Mouse (Mus musculus): ENCODE data around the gene Kdm1b. TPM values are rescaled to one million over a fixed set of nuclear protein-coding genes. Genes with fewer than 3 reads are reported as not detected.
A peak's percentile ranks its signal among the peaks of the same experiment; 100 is the strongest.

Kdm1b gene
- 10 to 100 TPM; 13.2 to 16.4 TPM for total RNA-seq (2021)

DNA sequence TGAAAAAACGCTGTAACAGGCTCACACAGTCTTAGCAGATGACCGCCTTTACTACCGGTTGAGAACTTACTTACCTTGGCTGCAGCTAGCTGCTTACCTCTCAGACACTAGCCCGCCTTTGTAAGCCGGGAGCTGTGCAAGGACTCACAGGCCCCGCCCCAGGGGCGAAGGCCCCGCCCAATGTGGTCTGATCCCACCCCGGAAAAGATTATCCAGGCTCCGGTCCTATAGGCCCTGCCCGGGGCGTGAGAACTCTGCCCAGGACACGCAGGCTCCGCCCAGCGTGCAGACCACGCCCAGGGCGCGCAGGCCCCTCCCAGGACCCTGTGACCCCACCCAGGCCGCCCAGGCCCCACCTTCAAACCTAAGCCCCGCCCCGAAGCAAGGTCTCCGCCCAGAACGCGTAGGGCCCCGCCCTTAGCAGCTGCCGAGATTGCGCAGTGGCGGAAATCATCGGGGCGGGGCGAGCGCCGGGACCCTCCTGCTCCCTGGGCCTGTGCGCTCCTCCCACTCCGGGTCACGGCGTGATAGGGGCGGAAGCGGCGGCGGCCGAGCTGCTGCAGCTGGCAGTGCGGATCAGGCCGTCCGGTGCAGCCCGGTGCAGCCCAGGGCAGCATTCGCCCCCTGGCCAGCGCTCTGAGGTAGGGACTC, at the start of gene Kdm1b:
Kdm1b (plus strand) TSS at position 470 of the 651 bp plus-strand sequence.
- peak; percentile 97 to 98 for DNase-seq (ENCODE audit: extremely low spot score in 1 of 2, low spot score in 2 of 2)
- intact Hi-C loops (cut with DNase I) = no loop called here

DNA sequence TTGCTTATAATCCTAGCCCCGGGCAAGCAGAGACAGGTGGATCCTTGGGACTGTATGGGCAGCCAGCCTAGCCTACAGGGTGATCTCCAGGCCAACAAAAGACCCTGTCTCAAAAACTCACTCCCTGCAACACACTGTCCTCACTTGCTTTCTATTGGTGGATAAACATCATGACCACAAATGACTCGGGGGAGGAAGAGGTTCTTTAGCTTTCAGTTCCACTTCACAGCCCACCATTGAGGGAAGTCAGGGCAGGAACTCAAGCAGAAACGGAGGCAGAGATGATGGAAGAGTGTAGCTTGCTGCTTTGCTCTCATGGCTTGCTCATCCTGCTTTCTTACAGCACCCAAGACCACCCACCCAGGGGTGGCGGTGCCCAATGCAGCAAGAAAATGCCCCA, 45.9 kb upstream of the Kdm1b start:
- intact Hi-C loops (cut with DNase I) = no loop called here
- no peak for DNase-seq (ENCODE audit: extremely low spot score in 1 of 2, low spot score in 2 of 2)

DNA sequence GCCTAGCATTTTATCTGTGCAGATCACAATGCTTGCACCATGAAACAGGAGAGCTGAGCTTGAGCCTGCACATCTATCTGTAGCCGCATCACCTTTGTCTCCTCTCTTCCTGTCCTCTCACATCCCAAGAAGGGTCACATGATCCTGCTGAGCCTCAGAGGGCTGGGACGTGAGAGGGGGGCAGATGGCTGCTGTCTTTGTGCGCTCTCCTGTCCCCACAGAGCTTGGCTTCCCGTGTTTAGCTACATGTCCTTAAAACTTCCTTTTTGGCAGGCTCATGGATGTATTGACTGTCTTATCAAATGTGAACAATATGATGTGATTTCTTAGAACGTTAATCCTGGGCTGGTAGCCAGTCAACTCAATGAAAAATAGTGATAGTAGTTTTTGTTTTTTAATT, 43.8 kb upstream of the Kdm1b start:
- no peak for DNase-seq (ENCODE audit: extremely low spot score in 1 of 2, low spot score in 2 of 2)
- intact Hi-C loops (cut with DNase I) = no loop called here

DNA sequence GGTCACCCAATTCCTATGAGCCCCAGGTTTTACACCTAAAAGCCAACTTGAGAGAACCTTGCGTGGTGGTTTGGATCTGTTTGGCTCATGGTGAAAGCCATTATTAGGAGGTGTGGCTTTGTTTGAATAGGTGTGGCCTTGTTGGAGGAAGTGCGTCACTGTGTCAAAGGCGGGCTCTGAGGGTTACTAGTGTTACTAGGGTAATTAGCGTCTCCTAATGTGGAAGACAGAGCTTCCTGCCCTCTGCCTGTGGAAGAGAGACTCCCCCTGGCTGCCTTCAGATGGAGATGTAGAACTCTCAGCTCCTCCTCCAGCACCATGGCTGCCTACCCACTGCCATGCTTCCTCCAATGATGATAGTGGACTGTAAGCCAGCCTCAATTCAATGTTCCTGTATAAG, 41.7 kb upstream of the Kdm1b start:
- DNase-seq (ENCODE audit: extremely low spot score in 1 of 2, low spot score in 2 of 2) = no peak
- intact Hi-C loops (cut with DNase I) = no loop called here

DNA sequence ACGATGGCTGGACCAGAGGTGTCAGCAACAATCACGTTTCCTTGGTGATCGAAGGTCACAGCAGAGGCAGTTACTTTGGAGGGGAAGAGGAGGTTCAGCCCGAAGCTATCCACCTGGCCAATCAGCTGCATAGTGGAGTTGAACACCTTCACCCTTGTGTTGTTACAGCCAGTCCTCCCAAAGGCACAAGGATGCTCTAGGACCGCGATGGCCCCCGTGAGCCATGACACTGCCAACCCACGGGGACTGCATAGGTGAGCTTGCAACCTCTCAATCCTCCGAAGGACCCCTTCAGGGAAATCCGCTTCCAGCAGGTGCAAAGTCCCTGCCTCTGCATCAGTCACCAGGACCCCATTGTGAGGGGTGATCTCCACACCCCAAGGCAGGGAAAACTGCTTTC, 29.6 kb upstream of the Kdm1b start:
- intact Hi-C loops (cut with DNase I) = loop anchor here (1.0 to 10.0 kb wide), 2 partner anchors 83 to 289 kb away; partner anchors contain the start of gene Nup153
- DNase-seq (ENCODE audit: extremely low spot score in 1 of 2, low spot score in 2 of 2) = no peak

DNA sequence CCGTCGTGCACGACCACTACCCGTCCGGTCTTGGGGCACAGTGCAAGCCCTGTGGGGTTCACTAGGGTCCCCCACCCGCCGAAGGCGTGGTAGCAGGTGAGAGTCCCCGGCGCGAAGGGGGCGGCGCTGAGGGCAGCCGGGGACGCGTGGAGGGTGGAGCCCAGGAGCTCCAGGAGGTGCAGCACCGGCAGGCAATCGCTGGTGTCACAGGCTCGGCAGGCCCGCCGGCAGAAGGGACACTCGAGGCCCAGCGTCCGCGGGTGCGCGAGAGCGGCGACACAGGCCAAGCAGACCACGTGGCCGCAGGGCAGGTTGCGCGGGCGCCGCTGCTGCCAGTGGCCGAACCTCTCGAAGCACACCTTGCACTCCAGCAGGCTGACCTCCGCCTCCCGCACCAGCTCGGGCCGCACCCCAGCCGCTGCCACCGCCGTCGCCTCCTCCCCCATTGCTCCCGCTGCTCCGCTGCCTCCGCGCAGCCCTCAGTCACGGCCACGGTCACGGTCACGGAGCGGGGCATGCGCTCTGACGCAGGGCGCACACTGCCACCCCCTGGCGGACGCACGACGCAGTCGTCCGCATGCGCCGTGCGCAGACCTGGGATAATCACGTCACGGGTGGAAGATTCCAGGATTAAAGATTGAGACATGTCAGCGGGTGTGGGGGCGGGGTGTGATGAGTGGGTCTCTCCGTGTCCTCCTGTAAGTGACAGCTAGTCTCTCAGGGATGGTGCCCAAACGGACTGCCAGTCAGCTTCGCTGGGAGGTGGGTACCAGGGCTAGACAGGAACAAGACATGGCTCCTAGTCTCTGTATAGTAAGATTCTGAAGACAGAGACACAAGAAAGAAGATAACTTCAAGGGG, 28.7 kb upstream of the Kdm1b start, which contains the start of gene Nhlrc1:
Nhlrc1 (minus strand) TSS at position 517 of the 861 bp plus-strand sequence.
- DNase-seq (ENCODE audit: extremely low spot score in 1 of 2, low spot score in 2 of 2) = peak; percentile 69 to 86
- intact Hi-C loops (cut with DNase I) = loop anchor here (1.0 to 10.0 kb wide), 3 partner anchors 84 to 290 kb away; partner anchors contain the start of gene Nup153

DNA sequence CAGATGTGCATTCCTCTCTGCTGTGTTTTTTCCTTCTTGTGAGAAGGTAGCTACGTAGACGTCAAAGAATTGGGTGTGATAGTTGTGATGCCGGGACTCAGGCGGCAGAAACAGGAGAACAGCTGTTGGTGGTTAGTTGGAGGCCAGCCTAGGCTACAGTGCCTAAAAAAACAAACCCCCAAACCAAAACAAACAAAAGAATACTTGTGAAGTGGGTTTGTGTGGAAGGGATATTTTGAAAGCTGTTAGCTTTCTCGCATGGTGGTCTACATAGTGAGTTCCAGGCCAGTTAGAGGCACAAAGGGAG, 28.2 kb upstream of the Kdm1b start:
- intact Hi-C loops (cut with DNase I) = loop anchor here (5.0 to 10.0 kb wide), 2 partner anchors 178 to 290 kb away; partner anchors contain the start of gene Nup153
- DNase-seq (ENCODE audit: extremely low spot score in 1 of 2, low spot score in 2 of 2) = no peak

DNA sequence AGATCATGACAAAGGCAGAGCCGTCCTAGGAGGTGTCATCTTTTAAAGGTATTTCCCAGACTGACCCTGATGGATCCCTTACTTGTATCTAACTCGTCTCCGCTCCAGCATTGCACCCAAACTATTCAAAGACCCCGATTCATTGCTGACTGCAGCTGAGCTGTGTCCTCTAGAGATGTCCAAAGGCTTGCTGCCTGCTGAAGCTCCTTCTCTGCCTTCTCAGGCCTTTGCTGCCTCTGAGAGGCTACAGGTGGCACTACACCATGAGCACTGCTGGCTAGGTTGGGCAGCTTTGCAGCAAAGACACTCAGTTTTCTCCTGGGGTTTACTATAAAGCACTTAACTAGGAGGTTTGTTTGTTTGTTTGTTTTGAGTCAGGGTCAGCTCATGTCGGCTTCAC, 26.0 kb upstream of the Kdm1b start:
- intact Hi-C loops (cut with DNase I) = loop anchor here (5.0 to 10.0 kb wide), 2 partner anchors 180 to 292 kb away; partner anchors contain the start of gene Nup153
- peak; percentile 69 to 70 for DNase-seq (ENCODE audit: extremely low spot score in 1 of 2, low spot score in 2 of 2)

DNA sequence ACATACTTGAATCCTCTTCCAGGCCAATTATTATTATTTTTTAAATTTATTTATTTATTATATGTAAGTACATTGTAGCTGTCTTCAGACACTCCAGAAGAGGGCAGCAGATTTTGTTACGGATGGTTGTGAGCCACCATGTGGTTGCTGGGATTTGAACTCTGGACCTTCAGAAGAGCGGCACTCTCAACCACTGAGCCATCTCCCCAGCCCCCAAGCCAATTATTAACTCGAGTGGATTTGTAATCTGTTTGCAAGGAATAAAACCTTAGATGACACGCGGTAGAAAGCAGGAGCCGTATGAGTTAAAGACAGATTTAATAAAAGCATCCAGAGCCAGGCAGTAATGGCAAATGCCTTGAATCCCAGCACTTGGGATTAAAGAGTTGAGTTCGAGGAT, 23.5 kb upstream of the Kdm1b start:
- DNase-seq (ENCODE audit: extremely low spot score in 1 of 2, low spot score in 2 of 2) = no peak
- intact Hi-C loops (cut with DNase I) = loop anchor here (5.0 to 10.0 kb wide), 2 partner anchors 182 to 295 kb away; partner anchors contain the start of gene Nup153

DNA sequence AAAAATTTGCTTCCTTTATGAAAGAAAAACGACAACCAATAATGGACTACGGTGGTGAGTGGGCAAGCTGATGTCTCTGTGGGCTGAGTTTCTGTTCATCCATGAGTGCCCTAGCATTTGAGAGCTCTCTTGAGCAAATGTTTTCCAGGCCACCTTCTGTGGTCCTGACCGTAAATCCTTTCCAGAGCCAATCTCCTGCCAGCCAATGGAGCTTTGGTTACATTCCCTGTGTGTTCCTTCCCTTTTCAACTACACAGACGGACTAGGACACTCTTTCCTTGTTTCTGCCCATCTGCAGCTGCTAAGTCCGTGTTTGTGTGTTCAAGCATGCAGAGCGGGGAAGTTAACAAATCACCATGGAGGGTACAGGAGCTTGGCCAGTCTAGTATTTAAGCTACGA, 22.5 kb upstream of the Kdm1b start:
- DNase-seq (ENCODE audit: extremely low spot score in 1 of 2, low spot score in 2 of 2) = no peak
- intact Hi-C loops (cut with DNase I) = no loop called here

DNA sequence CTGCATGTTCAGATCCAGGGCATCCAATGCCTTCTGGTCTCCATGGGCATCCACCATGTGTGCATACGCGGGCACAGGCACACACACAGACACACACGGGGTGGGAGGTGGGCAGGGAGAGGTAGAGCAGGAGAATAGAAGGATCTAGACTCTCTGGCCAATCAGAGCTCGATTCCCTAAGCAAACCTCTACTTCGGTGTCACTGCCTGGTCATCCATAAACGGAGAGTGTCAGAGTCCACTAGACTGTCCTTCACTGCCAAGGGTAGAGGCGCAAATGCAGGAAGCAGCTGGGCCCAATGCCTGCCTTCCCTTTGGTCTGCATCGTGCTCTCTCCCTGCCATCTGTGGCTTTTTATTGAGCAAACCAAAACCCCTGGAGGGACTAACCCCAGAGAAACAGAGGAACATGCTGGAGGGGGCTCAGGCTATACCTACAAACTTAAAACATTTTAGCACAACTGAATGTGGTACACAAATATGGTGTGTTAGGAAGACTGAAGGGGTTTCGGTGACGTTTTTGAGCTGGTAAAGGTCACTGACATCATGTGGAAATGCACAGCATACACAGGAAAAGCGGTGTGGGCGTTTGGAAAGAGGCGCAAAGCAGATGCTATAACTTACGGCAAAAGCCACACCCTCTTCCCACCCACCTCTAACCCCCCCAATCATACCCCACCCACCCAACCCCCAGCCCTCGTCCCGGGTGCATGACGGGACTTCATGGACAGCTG, 12.8 kb upstream of the Kdm1b start:
- no peak for DNase-seq (ENCODE audit: extremely low spot score in 1 of 2, low spot score in 2 of 2)
- intact Hi-C loops (cut with DNase I) = no loop called here

DNA sequence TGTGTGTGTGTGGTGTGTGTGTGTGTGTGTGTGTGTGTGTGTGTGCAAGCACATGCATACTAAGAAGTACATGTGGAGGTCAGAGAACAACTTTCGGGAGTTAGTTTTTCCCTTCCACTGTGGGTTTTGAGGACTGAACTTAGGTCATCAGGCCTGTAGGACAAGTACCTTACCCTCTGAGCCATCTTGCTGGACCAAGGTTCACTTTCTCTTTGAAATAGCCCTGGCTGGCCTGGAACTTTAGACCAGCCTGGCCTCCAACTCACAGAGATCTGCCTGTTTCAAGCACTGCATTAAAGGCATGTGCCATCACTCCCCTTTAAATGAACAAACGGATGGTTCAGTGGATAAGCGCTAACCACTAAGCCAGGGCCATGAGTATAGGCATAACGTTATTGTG, 9.7 kb upstream of the Kdm1b start:
- intact Hi-C loops (cut with DNase I) = no loop called here

DNA sequence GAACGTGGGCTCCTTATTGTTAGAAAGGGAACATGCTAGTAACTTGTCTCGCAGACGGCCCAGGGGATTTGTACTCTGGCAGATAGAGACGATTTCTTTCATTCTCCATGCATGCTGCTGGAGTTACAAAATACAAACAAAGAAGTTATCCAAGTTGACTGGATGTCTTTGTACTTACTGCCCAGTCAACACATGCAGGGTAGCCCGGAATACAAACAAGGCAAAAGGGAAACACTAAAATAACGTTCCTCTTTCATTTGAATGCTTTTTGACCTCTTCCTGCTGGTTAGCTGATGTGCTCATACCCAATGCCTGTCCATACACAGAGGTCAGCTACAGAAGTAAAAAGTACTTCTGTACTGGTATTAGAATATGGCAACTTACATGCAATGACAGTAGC, 5.4 kb upstream of the Kdm1b start:
- no peak for DNase-seq (ENCODE audit: extremely low spot score in 1 of 2, low spot score in 2 of 2)
- intact Hi-C loops (cut with DNase I) = no loop called here

More for the DNA sequence above, 9.7 kb upstream of the Kdm1b start:
- no peak for DNase-seq (ENCODE audit: extremely low spot score in 1 of 2, low spot score in 2 of 2)

DNA sequence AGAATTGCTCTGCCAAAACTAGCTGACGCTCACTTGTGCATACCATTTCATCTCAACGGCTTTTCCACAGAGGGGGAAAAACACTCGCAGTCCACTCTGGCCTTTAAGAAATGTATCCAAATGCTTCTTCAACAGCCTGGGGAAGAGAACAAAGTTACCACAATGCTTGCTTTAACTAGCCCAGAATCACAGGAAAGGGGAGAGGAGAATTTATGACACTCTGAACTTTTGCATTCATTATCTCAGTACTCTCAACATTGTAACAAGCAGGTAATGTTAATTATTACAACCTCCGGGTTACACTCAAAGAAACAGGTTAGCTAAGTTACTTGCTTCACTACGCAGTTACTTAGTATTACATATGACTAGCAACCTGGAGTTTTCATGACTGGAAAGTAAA, 3.2 kb upstream of the Kdm1b start:
- intact Hi-C loops (cut with DNase I) = no loop called here
- no peak for DNase-seq (ENCODE audit: extremely low spot score in 1 of 2, low spot score in 2 of 2)

DNA sequence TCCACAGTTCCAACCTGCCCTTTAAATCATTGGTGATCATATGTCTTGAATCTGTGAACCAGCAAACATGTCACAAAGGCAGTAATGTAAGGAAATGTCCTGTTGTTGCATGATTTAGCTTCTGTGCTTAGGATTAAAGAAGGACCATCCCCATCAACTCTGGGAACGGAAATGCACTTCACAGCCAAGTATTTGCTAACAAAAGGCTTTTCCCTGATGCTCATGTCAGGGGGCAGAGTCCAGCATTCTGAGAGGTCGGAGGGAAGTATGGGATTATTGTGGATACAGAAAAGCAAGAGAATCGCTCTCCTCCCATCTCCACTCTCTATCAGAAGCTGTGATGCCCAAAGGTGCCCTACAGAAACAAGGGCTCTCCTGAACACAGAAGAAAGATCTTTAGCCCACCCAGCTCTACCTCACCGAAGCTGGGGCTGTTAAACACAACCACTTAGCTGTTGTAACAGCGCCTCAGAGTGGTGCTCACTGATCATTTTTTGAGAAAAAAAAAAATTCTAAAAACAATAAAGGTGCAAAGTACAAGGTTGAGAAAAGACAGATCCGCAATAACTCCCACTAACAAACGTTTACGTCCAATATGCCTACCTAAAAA, 1.2 kb upstream of the Kdm1b start:
- DNase-seq (ENCODE audit: extremely low spot score in 1 of 2, low spot score in 2 of 2) = no peak
- intact Hi-C loops (cut with DNase I) = no loop called here

DNA sequence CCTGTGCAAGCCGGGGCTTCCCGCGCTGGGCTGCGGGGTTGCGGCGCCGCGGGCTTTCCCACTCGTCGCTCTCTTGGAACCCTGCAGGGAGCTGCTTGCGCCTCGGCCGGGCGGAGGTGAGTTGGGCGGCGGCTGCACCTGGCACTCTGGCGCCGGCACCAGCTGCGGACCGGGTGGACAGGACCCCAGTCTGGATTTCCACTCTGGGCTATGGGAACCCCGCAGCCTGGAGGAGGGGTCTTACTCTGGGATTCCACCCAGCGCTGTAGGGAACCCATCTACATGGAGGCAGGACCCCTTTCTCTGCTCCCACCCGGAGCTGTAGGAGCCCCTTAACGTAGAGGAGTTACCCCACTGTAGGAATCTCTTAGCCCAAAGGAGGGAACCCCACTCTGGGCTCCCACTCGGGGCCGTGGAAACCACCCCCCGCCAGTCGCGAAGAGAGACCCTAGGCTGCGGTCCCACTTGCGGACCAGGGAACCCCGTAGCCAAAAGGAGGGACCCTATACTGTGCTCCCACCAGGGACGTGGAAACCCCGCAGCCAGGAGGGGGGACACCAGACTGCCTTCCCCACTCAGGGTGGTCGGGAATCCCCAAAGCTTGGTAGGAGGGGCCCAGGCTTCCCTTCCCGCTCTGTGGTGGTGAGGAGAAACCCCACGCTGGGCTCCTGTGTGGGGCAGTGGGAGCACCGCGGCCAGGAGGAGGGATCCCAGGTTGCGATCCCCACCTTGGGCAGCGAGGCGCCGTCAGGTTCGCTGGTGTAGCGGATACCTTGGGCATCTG, 726 bp downstream of the Kdm1b start:
- intact Hi-C loops (cut with DNase I) = no loop called here
- peak in 1 of 2 experiments; percentile 43 for DNase-seq (ENCODE audit: extremely low spot score in 1 of 2, low spot score in 2 of 2)

DNA sequence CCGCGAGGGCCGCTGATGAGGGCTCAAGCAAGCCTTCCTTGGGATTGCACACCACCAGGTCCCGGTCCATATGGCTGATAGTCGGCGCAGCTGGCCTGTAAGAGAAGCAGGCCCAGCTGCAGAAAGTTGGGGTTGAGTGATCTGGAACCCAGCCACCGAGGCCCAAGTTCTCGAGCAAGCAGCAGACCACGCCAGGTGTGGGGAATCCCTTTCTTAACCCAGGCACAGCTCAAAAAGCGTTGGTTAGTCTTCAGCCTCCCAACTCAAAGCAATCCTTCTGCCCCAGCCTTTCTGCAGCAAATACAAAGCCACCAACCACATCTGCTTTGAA, 1.3 kb downstream of the Kdm1b start, which contains the start of gene Tpmt:
Tpmt (minus strand) TSS at position 121 of the 331 bp plus-strand sequence.
- peak in 1 of 2 experiments; percentile 49 for DNase-seq (ENCODE audit: extremely low spot score in 1 of 2, low spot score in 2 of 2)
- intact Hi-C loops (cut with DNase I) = no loop called here

DNA sequence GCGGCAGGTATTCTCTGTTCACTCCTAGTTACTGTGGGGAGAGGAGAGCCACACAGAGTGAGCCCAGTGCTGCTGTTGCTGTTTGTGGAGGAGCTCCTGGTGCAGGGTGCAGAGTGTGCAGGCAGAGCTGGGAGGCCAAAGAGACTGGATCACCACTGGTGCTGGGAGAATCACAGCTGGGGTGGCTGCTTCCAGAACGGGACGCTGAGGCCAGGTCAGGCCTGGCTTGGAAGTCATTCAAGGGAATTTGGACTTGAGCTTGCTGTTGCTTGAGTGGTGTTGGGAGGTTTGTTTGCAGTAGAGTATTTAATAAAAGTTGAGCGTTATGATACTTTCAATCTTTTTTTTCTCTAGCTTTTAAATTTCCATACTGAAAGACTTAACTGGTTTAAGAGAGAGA, 4.7 kb downstream of the Kdm1b start:
- DNase-seq (ENCODE audit: extremely low spot score in 1 of 2, low spot score in 2 of 2) = peak in 1 of 2 experiments; percentile 18
- intact Hi-C loops (cut with DNase I) = no loop called here

Data from left cerebral cortex, postnatal 10 days (tissue).